Mouse (Mus musculus) adrenal gland, adult 10 weeks (tissue): ENCODE data around the gene Prkab2. TPM values are rescaled to one million over a fixed set of nuclear protein-coding genes. Genes with fewer than 3 reads are reported as not detected.

Experiments
- polyA plus RNA-seq: library from polyadenylated mRNA; stranded (reverse); fragments of 350-450 nt; fragmentation: Illumina TruSeq; extraction: RNeasy Lipid Tissue Mini Kit (QIAGEN cat#74804); gene quantifications from one replicate; pipeline ENCODE4 v1.2.3, GENCODE M21; 2014; ENCODE audit warnings: low read depth, low replicate concordance

Prkab2 gene
- polyA plus RNA-seq: 21.2 TPM

GRCm38 (mm10) chr3:97657655-97658411 is at the start of gene Prkab2:
Gene Prkab2 (plus strand): TSS chr3:97658193.

GRCm38 (mm10) chr3:97609845-97610410 is 48.1 kb upstream of the Prkab2 start, which contains the start of gene Chd1l:
Gene Chd1l (minus strand): TSS chr3:97610203.

GRCm38 (mm10) chr3:97628391-97629001 is 29.5 kb upstream of the Prkab2 start, which contains the start of gene Fmo5:
Gene Fmo5 (plus strand): TSS chr3:97628804.

GRCm38 (mm10) chr3:97674644-97675110 is 16.7 kb downstream of the Prkab2 start, which contains the start of gene Gm17651:
Gene Gm17651 (minus strand): TSS chr3:97674694.

Other genes starting within 250 kb of the Prkab2 start
- gene Olfr1402, start 236.2 kb upstream of the Prkab2 start, polyA plus RNA-seq: not detected
- 4.9 TPM for gene Chd1l, start 48.0 kb upstream of the Prkab2 start, polyA plus RNA-seq
- gene Fmo5, start 29.4 kb upstream of the Prkab2 start, polyA plus RNA-seq: 19.8 TPM
- not detected for gene Gm17651, start 16.5 kb downstream of the Prkab2 start, polyA plus RNA-seq
- 23.3 TPM for gene Pde4dip, start 230.5 kb downstream of the Prkab2 start, polyA plus RNA-seq
- 216 TPM for gene Sec22b, start 243.0 kb downstream of the Prkab2 start, polyA plus RNA-seq